Mouse (Mus musculus) skeletal muscle tissue, adult 2 months (tissue): Measurements from ENCODE around the gene Stx4a.
"Not testable (repeated sequence)": the region's sequence is repeated elsewhere in the genome, so short reads cannot be mapped to it uniquely, and the experiment has no call there.

Experiments used
- DNase-seq: peaks from one replicate; pipeline ENCODE4 v3.0.0-alpha.2; 2012; ENCODE audit warnings: low read depth, low spot score

Stx4a gene

DNA sequence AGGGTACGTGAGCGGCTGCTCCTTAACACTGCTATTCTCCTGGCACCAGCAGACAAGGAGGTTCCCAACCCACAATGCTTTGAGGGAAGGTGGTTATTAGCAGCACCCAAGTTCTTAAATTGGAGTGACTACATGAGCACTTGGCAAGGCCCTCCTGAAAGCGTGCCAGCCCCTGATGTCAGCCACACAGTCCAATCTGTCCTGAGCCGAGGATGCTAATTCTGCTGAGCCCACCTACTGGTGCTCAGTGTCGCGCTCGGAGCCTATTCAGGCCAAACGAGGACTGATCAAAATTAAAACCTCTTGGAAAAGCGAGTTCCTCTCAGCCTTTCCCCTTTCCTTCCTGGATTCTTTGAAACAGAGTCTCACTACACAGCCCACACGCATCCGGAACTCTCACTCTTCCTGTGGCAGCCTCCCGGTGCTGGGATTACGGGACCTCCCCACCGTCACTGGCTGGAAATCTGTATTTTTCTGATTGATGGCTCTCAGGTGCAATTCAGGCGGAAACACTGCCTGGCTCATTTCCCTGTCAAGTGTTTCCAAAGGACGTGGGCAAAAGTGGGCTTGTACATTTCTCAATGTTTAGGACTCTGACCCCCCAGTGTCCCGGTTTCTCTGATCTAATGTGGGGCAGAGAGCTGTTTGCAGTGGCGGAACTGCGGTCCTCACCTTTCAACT, 9.7 kb upstream of the Stx4a start:
- peak; percentile 90 for DNase-seq

DNA sequence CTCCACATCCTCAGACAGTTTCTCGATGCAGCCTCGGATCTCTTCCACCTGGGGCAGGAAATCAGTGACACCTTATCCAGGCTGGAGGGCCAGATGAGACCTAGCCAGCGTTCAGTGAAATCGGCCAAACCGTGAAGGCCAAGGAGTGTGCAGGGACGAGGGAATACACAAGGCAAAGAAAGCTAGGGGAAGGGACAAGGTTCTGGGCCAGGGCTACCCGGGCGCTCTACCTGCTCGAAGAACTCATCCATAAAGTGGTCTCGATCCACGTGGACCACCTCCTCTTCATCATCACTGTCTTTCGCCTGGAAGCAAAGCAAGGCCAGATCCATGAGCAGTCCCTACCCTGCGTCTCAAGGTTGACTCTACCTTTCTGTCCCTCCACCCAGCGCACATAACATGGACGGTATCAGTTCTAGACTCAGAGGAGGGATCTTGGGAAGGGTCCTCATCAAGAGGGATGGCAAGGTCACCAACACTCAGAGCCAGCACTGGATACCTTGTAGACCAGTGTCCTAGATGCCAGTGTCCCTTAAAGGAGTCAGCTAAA, 8.9 kb upstream of the Stx4a start:
- no peak for DNase-seq

DNA sequence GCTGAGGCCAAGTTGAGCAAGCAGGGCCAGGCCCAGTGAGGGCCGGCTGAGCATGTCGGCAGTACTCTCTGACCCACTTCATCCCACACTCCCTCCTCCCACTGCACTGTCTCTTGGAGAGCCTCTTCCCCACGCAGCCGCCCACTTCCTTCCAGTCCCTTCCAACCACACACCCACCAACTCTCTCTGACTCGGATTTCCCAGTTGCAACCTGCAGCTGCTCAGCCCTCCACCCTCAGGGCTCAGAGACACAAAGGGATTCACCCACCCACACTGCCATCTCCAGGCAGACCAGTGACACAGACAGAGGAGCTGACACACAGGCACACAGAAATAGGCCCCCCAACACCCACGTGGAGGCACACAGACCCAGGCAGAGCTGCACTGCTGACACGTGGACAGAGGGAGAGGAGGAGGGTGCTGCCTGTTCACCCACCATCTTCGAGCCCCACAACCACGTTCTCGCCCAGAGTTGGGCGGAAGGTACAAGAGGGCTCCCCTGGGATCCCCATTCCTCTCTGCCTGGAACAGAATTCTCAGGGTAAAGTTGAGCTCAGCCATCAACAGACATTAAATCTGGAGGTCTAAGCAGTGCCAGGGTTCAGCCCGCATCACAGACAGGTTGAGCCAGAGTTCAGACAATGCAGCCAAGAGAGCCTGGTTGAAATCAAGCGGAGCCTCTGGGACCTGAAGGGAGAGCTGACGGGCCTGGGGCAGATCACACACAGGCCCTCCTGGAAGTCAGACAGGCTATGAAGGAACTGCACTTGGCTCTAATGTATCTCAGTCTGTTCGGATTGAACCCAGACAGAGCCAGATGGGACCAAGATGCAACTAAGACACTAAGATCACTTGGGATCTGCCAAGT, 7.9 kb upstream of the Stx4a start:
- peak; percentile 79 for DNase-seq

DNA sequence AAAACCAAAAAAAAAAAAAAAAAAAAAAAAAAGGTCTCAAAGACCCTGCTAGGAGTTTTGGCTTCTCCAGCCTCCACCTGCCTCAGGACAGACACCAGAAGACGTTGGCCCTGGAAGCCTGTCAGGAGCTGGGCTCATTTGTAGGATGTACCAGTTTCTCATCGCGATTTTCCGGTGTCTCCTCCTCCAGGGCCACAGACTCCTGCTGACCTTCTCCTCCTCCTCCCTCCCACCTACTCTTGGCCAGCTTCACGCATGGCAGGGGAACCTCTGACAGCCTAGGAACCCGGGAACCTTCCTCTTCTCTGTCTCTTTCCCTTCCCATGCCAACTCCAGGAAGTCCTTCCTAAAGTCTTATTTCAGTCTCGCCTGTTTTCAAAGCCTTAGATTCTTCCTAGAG, 7.0 kb upstream of the Stx4a start:
- DNase-seq = no peak

DNA sequence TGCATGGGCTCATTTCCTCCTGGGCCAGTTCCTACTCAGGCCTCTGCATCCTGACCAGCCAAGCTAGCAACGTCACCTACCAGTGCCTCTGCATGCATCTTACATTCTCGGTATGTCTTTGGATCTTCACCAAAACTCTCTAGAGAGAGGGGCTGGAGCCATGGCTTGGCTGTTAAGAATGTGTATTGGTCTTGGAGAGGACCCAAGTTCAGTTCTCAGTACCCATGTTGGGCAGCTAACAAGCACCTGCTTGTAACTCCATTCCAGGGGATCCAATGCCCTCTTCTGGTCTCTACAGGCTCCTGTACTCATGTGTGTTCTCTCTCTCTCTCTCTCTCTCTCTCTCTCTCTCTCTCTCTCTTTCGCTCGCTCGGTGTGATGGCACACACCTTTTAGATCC, 6.3 kb upstream of the Stx4a start:
- no peak for DNase-seq

DNA sequence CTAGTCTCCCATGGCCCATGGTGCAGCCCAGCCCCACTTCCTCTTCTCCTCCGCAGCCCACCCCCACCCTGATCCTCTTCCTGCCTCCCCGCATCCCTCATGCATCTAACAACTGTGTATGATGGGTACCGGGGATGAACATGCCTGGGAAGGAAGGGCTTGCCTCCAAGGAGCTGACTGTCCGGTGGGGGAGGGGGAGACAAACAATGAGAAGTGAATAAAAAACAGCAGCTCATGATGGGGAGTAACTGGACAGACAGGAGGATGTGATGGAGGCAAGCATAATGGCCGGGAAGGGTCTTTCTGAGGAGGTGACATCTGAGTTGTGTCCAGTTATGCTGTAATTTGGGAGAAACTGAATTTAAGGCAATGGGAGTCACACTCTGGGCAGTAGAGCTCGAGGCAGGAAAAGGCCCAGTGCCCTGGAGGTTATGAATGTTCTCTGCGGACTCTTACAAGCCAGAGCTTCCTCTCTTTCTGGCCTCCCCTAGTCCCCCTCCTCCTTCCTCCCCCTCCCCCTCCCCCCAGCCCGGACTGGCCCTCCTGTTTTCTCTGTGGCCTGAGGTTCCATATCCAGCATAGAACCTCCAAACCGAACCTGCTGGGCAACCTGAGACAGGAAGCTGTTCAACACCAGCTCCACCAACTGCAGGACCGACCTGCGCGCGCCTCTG, 3.1 kb upstream of the Stx4a start:
- DNase-seq = no peak

DNA sequence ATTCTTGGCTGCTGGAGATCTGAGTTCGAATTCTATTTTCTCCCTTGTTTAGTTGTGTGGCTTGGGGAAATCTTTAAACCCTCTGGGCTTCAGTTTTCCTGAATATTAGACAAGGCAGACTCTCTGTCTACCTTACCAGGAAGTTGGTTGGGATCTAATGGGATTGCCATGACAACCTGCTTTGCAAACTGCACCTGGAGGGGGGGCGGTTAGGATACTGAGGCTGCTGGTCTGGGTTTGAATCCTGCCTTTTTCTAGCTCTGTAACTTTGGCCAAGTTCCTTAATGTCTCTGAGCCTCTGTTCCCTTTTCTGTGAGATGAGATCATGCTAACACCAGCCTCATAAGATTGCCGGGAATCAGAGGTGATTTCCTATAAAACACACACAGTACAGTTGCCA, 1.6 kb upstream of the Stx4a start:
- no peak for DNase-seq

DNA sequence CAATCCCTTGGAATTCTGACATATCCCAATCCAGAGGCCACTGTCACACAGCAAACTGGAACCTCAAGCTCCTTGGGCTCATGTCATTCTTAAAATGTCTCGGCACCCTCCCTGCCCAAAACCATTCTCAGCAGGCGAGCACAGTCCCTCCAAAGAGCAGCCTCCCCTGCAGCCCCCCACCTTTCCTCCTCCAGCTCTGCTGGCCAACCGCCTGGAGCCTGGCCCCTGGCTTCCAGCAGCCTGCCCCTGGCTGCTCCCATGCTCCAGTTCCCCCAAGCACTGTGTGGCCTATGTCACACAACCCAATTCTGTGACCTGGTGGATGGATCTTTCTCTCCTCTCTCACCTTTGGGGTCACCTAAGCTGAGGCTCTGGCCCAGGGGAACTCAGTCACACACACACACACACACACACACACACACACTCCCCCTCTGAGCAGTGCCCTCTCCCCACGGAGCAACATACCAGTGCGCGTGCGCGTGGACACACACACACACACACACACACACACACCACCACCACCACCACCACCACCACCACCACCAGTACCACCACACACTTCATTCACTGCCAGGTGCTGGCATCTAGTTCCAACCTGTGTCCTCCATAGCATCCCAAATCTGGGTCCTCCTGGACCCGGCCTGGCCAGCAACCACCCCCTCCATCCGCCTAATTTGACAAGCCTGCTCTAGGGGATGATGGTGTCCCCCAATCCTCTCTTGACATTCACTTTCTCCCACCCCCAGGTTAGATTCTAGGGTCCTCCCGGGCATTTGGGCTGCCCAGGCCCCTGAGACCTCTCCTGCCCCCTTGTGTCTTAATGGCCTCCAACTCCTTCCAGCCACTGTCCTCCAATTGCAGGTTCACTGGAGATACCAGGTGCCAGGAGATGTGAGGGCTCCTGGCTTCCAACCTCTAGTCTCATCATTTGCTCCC, 590 bp upstream of the Stx4a start:
- DNase-seq = no peak

DNA sequence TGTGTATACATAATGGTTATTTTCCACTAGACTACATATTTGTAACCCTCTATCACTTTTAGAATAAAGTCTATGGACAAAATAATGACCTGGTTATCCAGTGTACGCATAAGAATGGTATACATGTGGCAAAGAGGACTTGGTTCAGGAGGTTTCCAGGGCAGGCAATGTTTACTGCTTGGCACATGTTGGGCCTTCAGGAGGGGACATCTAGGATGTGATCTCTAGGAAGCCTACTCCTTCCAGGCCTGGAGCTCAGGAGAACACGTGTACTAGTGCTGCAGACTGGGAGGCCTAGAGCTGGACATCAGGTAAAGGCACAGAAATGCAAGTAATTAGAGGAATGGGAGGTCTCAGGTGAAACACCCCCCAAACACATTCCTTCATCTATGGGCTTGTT, 11.5 kb downstream of the Stx4a start:
- DNase-seq = no peak

DNA sequence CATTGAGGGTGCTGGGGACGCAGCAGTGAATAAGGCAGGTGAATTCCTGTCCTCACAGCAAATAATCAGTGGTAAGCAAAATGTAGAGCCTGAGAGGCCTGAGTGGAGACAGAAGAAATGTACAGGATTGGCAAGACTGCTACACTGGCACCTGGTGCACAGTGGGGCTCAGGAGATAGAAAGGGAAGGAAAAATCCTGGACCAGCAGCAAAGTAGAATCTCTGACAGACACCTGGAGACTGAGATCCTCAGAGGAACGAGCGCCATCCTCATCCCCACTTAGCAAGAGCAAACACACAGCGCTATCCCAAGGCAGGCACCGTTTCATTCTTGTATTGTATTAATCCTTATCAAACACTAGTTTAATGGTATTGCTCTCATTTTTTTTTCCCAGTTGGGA, 13.4 kb downstream of the Stx4a start:
- no peak for DNase-seq

DNA sequence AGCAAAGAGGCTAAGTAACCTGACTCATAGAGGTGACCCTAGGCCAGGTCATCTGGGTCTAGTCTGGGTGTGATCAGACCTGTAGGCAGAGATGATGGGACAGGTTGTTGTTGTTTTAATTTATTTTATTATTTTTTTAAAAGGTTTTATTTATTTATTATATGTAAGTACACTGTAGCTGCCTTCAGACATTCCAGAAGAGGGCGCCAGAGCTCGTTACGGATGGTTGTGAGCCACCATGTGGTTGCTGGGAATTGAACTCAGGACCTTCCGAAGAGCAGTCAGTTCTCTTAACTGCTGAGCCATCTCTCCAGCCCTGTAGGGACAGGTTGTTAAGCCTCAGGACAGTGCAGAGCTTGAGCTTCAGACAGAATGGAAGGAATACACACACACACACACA, 13.8 kb downstream of the Stx4a start:
- DNase-seq = not testable (repeated sequence)

DNA sequence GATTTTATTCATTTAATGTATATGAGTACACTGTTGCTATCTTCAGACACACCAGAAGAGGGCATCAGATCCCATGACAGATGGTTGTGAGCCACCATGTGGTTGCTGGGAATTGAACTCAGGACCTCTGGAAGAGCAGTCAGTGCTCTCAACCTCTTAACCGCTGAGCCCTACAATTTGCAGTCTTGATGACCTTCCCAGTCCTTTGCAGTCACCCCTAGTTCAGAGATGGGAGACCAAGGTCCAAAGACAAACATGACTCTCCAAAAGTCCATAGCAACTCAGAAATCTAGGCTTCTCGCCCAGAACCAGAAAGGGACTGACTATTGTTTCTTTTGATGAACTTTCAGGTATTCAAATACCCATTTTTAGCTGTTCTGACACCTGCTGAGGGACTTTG, 15.9 kb downstream of the Stx4a start:
- DNase-seq = not testable (repeated sequence)

DNA sequence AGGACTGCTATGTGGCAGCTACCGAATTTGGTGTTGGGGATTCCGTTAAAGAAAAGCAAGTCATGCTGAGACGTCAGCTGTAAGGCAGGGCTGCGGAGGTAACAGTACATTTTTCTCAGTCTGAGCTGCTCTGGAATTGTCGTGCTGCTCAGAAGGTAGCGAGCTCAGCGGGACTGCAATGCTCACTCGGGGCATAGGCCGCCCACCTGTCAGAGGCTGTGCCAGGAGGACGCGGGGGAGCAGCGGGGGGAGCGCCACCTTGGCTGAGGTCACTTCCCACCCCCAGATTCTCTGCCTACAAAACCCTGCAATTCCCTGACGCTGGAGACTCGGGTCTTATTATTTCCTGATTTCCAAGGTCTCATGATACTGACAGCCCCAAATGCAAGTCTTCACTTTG, 16.8 kb downstream of the Stx4a start:
- no peak for DNase-seq

DNA sequence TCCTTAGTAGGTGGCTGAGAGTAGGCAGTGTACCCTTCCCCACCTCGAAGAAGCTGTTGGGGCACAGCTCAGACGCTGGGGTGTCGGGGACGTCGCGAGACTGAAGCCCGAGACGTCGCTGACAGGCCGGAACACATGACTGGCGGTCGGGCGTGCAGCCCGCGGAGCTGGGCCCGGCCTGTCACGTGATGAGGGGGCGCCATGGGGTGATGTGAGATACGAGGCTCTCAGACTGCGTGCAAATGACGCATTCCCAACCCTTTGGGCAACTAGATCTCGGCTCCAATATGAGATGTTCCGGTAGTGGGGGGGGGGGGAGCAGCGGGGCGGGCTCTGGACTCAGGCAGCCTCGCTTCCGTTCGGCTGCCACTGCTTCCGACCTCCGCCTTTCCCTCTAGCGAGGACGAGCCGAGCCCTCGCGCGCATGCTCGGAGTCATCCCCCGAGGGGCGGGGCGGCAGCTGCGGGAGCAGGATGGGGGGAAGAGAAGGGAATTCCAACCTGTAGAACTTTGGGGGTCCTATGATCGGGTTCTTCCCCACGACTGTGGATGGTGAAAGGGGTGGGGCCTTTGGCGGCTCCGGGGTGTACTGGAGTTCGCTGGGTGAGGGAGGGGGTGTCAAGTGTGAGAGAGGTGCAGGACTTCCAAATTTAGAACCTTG, 17.4 kb downstream of the Stx4a start:
- DNase-seq = peak; percentile 96

DNA sequence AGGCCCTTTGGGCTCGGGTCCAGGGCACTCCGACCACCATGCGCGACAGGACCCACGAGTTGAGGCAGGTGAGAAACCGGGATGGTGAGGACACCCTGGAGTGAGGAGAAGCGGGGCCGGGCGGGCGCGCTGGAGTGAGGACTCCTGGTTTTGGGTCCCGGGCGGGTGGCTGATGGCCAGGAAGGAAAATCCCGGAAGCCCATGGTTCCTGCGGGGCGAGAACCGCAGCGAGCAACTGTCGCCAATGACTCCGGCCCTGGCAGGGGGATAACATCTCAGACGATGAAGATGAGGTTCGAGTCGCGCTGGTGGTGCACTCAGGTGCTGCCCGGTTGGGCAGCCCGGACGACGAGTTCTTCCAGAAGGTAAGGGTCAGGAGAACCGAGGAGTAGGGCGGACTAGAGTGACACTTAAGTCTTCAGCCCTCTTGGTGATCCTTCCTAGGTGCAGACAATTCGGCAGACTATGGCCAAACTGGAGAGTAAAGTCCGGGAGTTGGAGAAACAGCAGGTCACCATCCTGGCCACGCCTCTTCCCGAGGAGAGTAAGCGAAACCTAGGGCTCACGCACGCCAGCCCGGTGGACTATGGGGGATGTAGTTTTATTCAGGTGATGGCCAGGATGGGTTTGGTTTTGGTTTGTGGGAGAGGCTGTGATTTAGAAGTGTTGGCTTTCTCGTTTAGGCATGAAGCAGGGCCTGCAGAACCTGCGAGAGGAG, 18.1 kb downstream of the Stx4a start:
- peak; percentile 74 for DNase-seq

DNA sequence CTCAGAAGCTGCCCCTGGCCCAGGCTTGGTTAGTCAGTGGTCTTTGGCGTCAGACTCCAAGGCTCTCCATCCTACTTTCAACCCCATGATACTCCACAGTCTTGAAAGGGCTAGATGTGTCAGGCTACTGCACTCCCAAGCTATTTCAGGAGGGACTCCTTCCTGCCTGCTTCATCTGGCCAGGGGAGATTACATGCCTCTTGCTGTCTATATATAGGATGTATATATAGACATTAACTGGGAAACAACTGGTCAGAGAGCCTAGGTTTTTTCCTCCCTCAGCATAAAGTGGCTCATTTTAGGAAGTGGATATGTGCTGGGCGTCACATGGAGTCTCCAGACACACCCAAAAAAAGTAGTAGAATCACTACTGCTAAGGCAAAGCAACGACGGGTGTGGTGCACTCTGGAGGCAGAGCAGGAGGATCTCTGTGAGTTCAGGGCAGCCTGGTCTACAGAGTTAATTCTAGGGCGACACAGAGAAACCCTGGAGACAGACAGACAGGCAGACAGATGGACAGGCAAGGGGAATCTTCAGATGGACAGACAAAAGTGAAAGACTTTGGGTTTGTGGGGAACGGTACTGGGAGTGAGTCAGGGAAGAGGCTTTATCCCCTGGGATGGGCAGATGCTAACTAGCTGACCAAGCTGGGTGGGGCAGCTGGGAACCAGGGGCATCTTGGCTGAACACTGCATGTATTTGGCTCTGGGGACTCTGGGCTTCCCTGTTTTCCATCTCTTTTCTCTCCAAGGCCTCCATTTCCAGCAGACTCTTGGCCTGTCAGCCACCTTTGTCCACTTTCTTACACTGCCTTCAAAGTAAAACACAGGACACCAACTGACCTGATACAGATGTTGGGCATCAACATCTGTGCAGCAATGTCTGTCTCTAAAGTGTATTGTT, 26.1 kb downstream of the Stx4a start:
- DNase-seq = peak; percentile 34

DNA sequence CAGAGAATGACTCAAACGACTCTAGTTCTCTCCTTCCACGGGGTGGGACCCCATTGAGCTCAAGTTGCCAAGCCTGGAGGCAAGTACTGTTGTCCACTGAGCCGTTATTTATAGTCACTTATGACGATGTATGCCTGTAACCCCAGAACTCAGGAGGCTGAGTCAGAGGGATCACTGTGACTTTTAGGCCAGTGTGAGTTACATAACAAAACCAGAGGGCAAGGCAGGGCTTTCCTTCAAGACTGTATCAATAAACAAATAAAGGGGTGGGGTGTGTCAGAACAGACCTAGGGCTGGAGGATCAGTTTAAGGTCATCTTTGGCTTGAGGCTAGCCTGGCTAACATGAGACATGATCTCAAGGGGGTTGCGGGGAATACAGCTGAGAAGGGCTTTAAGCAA, 26.8 kb downstream of the Stx4a start:
- DNase-seq = peak; percentile 87

DNA sequence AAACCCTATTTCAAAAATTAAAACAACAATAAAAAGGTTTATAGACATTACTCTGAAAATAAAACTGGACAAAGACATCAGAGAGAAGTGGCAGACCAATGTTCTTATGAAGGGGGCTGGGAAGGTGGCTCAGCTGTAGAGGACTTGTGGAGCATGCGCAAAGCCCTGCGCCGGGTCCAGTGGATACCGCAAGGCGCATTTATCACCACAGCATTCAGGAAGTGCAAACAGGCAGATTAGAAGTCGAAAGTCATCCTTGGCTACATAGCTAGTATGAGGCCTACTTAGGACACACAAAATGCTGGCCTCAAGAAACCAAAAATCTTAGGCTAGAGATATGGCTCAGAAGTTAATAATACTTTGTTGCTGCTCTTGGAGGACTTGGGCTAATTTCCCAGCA, 34.2 kb downstream of the Stx4a start:
- DNase-seq = no peak

DNA sequence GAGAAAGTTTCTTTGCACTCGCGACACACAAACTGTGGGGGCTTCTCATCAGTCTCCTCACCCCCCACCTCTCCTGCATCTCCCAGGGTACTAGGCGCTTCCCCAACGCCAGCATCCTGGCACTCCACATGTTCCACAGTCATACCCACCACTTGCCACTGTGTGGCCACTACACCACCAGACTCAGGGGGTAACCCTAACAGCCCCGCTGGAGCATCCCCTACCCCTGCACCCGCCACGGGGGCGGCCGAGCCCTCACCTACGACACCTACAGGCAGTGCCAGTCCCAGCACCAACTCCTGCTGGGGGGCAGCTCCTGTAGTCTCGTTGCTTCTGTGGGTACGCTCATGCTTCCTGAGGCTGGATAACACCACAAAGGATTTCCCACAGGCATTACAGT, 42.3 kb downstream of the Stx4a start:
- DNase-seq = no peak
